Mouse (Mus musculus): ENCODE data around the gene Olfr433. TPM values are rescaled to one million over a fixed set of nuclear protein-coding genes. Genes with fewer than 3 reads are reported as not detected.

The Olfr433 gene
- total and polyA plus RNA-seq, 3 experiments, result 0.11 TPM; not detected in 2

DNA sequence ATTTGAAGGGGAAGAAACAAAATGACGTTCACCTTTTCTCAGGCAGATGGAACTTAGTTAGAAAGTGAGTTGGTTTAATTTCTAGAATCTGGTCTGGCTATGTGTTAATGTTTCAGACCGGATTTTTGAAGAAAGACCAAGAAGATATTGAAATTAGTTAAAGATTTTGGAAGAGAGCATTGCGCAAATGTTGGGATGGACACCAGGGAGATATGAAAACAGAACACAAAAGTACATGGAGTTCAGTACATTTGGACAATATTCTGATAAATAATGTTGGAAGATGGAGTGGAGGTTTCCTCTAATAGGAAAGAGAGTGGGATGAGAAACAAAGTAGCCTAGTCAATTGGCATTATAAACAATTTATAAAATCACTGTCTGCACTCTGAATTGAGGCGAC is 11.0 kb downstream of the Olfr433 start:
- Histone ChIP-seq H3K9me3 (replicated peaks) (peaks cover 6% of the 10 kb centered on the region), H3K4me3 (ENCODE audit: low read depth, low read length) (no peak overlapping the region), H3K27me3 (ENCODE audit: insufficient read depth, low read length) (no peaks in the 10 kb centered on the region), H3K36me3 (replicated peaks) (no peaks in the 10 kb centered on the region), H3K4me1 (ENCODE audit: insufficient read depth, low read depth, low read length) (no peaks in the 10 kb centered on the region)
- no peak for DNase-seq (ENCODE audit: low spot score)
- TF ChIP-seq GATA1 (IDR thresholded peaks at IDR 0.05; ENCODE audit: borderline replicate concordance, low read length), result no peak
- TF ChIP-seq TAL1 (conservative IDR thresholded peaks at IDR 0.05; ENCODE audit: low read depth, low read length), result no peak
- TF ChIP-seq GATA2 (IDR thresholded peaks at IDR 0.05; ENCODE audit: borderline replicate concordance, low read depth, low read length), result no peak
- TF ChIP-seq CTCF (IDR thresholded peaks at IDR 0.05; ENCODE audit: low read depth, low read length), result no peak
- no peak for TF ChIP-seq POLR2AphosphoS5 (IDR thresholded peaks at IDR 0.05; ENCODE audit: insufficient replicate concordance, low read depth, low read length)
- ATAC-seq (ENCODE audit: extremely low read depth, insufficient number of reproducible peaks, low FRiP score, poor library complexity, severe bottlenecking), result no peak

DNA sequence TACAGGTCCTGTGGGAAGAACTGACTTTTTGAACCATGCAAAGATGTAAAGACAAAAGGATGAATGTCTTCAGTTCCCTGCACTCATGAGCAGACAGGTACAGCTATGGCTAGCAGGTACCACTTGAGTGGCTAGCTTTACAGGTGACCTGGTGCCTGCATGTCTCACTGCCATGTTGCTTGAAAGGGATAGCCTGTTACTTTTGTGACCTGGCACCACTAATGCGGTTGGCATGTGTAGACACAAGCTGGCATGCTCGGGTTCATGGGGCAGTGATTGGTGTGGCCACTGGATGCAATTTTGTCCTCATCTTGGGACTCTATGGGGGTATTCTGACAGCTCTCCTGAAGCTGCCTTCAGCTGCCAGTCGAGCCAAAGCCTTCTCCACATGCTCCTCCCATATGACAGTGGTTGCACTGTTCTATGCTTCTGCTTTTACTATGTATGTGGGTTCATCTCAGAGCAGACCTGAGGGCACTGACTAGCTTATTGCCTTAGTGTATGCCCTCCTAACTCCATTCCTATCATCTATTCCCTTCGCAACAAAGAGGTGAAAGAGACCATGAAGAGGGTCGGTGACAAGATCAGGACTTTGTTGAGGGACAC is 11.5 kb downstream of the Olfr433 start:
- TF ChIP-seq CTCF (IDR thresholded peaks at IDR 0.05; ENCODE audit: low read depth, low read length) (no peak), POLR2AphosphoS5 (IDR thresholded peaks at IDR 0.05; ENCODE audit: insufficient replicate concordance, low read depth, low read length) (no peak), GATA2 (IDR thresholded peaks at IDR 0.05; ENCODE audit: borderline replicate concordance, low read depth, low read length) (no peak), TAL1 (conservative IDR thresholded peaks at IDR 0.05; ENCODE audit: low read depth, low read length) (no peak), GATA1 (IDR thresholded peaks at IDR 0.05; ENCODE audit: borderline replicate concordance, low read length) (no peak)
- H3K36me3 ChIP-seq (replicated peaks), result no peaks in the 10 kb centered on the region
- H3K4me3 ChIP-seq (ENCODE audit: low read depth, low read length), result no peak overlapping the region
- no peaks in the 10 kb centered on the region for H3K4me1 ChIP-seq (ENCODE audit: insufficient read depth, low read depth, low read length)
- ATAC-seq (ENCODE audit: extremely low read depth, insufficient number of reproducible peaks, low FRiP score, poor library complexity, severe bottlenecking), result no peak
- peaks cover 6% of the 10 kb centered on the region for H3K9me3 ChIP-seq (replicated peaks)
- no peaks in the 10 kb centered on the region for H3K27me3 ChIP-seq (ENCODE audit: insufficient read depth, low read length)
- no peak for DNase-seq (ENCODE audit: low spot score)

- H3K27me3 ChIP-seq (ENCODE audit: insufficient read depth, low read length), result no peaks in the 10 kb centered on the region
- TF ChIP-seq GATA2 (IDR thresholded peaks at IDR 0.05; ENCODE audit: borderline replicate concordance, low read depth, low read length) (no peak), POLR2AphosphoS5 (IDR thresholded peaks at IDR 0.05; ENCODE audit: insufficient replicate concordance, low read depth, low read length) (no peak), TAL1 (conservative IDR thresholded peaks at IDR 0.05; ENCODE audit: low read depth, low read length) (no peak), CTCF (IDR thresholded peaks at IDR 0.05; ENCODE audit: low read depth, low read length) (no peak), GATA1 (IDR thresholded peaks at IDR 0.05; ENCODE audit: borderline replicate concordance, low read length) (no peak)
- DNase-seq (ENCODE audit: low spot score) (no peak), ATAC-seq (ENCODE audit: extremely low read depth, insufficient number of reproducible peaks, low FRiP score, poor library complexity, severe bottlenecking) (no peak)
- no peaks in the 10 kb centered on the region for H3K4me1 ChIP-seq (ENCODE audit: insufficient read depth, low read depth, low read length)
- H3K4me3 ChIP-seq (ENCODE audit: low read depth, low read length), result no peak overlapping the region
- H3K36me3 ChIP-seq (replicated peaks), result no peaks in the 10 kb centered on the region
- H3K9me3 ChIP-seq (replicated peaks), result peaks cover 6% of the 10 kb centered on the region
These were observed 12.5 kb downstream of the Olfr433 start for GRCm38 (mm10) chr1:174052981-174053380.

DNA sequence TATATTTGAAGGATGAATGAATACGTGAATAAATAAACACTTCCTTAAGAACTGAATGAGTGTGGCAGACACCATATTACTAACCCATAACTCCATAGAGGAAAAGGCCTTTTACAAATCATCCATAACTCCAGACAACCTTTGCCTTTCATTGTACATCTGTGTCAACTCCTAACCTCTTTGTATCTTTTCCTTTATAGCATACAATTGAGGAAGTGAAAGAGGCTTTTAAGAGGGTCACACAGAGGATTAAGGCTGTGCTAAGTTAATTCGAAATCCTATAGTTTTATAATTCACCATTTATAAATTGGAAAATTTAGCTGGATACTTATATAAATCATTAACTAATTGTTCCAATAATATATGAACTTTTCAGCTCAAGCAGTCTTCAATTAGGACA is 14.7 kb downstream of the Olfr433 start:
- DNase-seq (ENCODE audit: low spot score) (no peak), ATAC-seq (ENCODE audit: extremely low read depth, insufficient number of reproducible peaks, low FRiP score, poor library complexity, severe bottlenecking) (no peak)
- TF ChIP-seq POLR2AphosphoS5 (IDR thresholded peaks at IDR 0.05; ENCODE audit: insufficient replicate concordance, low read depth, low read length) (no peak), CTCF (IDR thresholded peaks at IDR 0.05; ENCODE audit: low read depth, low read length) (no peak), TAL1 (conservative IDR thresholded peaks at IDR 0.05; ENCODE audit: low read depth, low read length) (no peak), GATA2 (IDR thresholded peaks at IDR 0.05; ENCODE audit: borderline replicate concordance, low read depth, low read length) (no peak), GATA1 (IDR thresholded peaks at IDR 0.05; ENCODE audit: borderline replicate concordance, low read length) (no peak)
- no peaks in the 10 kb centered on the region for H3K36me3 ChIP-seq (replicated peaks)
- no peak overlapping the region for H3K4me3 ChIP-seq (ENCODE audit: low read depth, low read length)
- H3K9me3 ChIP-seq (replicated peaks), result peaks cover 6% of the 10 kb centered on the region
- H3K27me3 ChIP-seq (ENCODE audit: insufficient read depth, low read length), result no peaks in the 10 kb centered on the region
- no peaks in the 10 kb centered on the region for H3K4me1 ChIP-seq (ENCODE audit: insufficient read depth, low read depth, low read length)

DNA sequence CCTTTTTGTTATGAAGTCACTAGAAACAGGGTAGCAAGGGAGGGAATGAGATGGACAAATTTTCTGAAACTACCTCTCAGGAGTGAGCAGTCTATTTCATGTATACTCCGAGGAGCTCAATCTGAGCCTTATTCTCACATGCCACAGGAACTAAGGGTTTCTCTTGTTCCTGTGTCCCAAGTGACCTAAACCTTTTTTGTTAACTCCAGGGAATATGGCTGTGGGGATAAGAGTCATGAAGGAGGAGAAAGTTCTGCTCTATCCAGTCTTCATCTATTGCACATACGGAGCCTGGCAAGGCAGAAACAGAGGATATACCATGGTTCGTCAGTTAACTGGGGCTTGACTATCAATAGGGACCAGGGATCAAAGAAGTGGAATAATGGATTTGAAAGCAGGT is 25.8 kb downstream of the Olfr433 start, which contains the start of gene Olfr430:
Gene Olfr430 (plus strand): TSS at position 301 of the 400 bp plus-strand sequence.
- ATAC-seq (ENCODE audit: extremely low read depth, insufficient number of reproducible peaks, low FRiP score, poor library complexity, severe bottlenecking), result no peak
- no peaks in the 10 kb centered on the region for H3K27me3 ChIP-seq (ENCODE audit: insufficient read depth, low read length)

GRCm38 (mm10) chr1:174084031-174084430 is 43.5 kb downstream of the Olfr433 start, which contains the start of gene Olfr429:
Olfr429 (plus strand) TSS chr1:174084331.
- no peak for DNase-seq (ENCODE audit: low spot score)
- Histone ChIP-seq H3K27me3 (ENCODE audit: insufficient read depth, low read length) (no peaks in the 10 kb centered on the region), H3K9me3 (replicated peaks) (0 out of 2 replicates have a peak, but pooled peaks cover 3% of the 10 kb centered on the region), H3K4me3 (ENCODE audit: low read depth, low read length) (no peak within 1 kb of the TSS), H3K36me3 (replicated peaks) (no peaks in the 10 kb centered on the region), H3K4me1 (ENCODE audit: insufficient read depth, low read depth, low read length) (no peaks in the 10 kb centered on the region)
- no peak for ATAC-seq (ENCODE audit: extremely low read depth, insufficient number of reproducible peaks, low FRiP score, poor library complexity, severe bottlenecking)
- no peak for TF ChIP-seq GATA2 (IDR thresholded peaks at IDR 0.05; ENCODE audit: borderline replicate concordance, low read depth, low read length)
- TF ChIP-seq CTCF (IDR thresholded peaks at IDR 0.05; ENCODE audit: low read depth, low read length), result no peak
- no peak for TF ChIP-seq POLR2AphosphoS5 (IDR thresholded peaks at IDR 0.05; ENCODE audit: insufficient replicate concordance, low read depth, low read length)
- no peak for TF ChIP-seq TAL1 (conservative IDR thresholded peaks at IDR 0.05; ENCODE audit: low read depth, low read length)
- no peak for TF ChIP-seq GATA1 (IDR thresholded peaks at IDR 0.05; ENCODE audit: borderline replicate concordance, low read length)

More for the DNA sequence above, 25.8 kb downstream of the Olfr433 start, which contains the start of gene Olfr430:
- no peaks in the 10 kb centered on the region for H3K9me3 ChIP-seq (replicated peaks)
- TF ChIP-seq GATA1 (IDR thresholded peaks at IDR 0.05; ENCODE audit: borderline replicate concordance, low read length), result no peak
- H3K4me1 ChIP-seq (ENCODE audit: insufficient read depth, low read depth, low read length), result no peaks in the 10 kb centered on the region
- H3K36me3 ChIP-seq (replicated peaks), result no peaks in the 10 kb centered on the region
- no peak for DNase-seq (ENCODE audit: low spot score)
- H3K4me3 ChIP-seq (ENCODE audit: low read depth, low read length), result no peak within 1 kb of the TSS

Other genes with a start within 250 kb of the Olfr433 start
- gene Ifi211, start 127.7 kb upstream of the Olfr433 start, total RNA-seq (2014; fragmentation: Nextera tagmentation), result not detected in 2 replicates
- gene Ifi211, start 127.7 kb upstream of the Olfr433 start, total RNA-seq (2017), result not detected in 2 replicates
- not detected in 2 replicates for gene Ifi211, start 127.7 kb upstream of the Olfr433 start, polyA plus RNA-seq (2012)
- not detected in 2 replicates for gene Mndal, start 98.2 kb upstream of the Olfr433 start, total RNA-seq (2014; fragmentation: Nextera tagmentation)
- gene Mndal, start 98.2 kb upstream of the Olfr433 start, total RNA-seq (2017), result 0.22 TPM in 1 of 2 replicates, not detected in the other
- not detected in 2 replicates for gene Mndal, start 98.2 kb upstream of the Olfr433 start, polyA plus RNA-seq (2012)
- not detected in 2 replicates for gene Ifi203, start 98.0 kb upstream of the Olfr433 start, total RNA-seq (2014; fragmentation: Nextera tagmentation)
- 0.23 and 0.38 TPM in 2 replicates for gene Ifi203, start 98.0 kb upstream of the Olfr433 start, total RNA-seq (2017)
- gene Ifi203, start 98.0 kb upstream of the Olfr433 start, polyA plus RNA-seq (2012), result not detected in 2 replicates
- not detected in 2 replicates for gene Ifi202b, start 58.0 kb upstream of the Olfr433 start, total RNA-seq (2014; fragmentation: Nextera tagmentation)
- 0.11 and 0.17 TPM in 2 replicates for gene Ifi202b, start 58.0 kb upstream of the Olfr433 start, total RNA-seq (2017)
- not detected in 2 replicates for gene Ifi202b, start 58.0 kb upstream of the Olfr433 start, polyA plus RNA-seq (2012)
- not detected in 2 replicates for gene Ifi205, start 8.9 kb upstream of the Olfr433 start, total RNA-seq (2014; fragmentation: Nextera tagmentation)
- 0.22 TPM in 1 of 2 replicates, not detected in the other for gene Ifi205, start 8.9 kb upstream of the Olfr433 start, total RNA-seq (2017)
- gene Ifi205, start 8.9 kb upstream of the Olfr433 start, polyA plus RNA-seq (2012), result not detected in 2 replicates
- gene Olfr432, start 8.5 kb downstream of the Olfr433 start, total RNA-seq (2014; fragmentation: Nextera tagmentation), result not detected in 2 replicates
- gene Olfr432, start 8.5 kb downstream of the Olfr433 start, total RNA-seq (2017), result 0.05 and 0.06 TPM in 2 replicates
- not detected in 2 replicates for gene Olfr432, start 8.5 kb downstream of the Olfr433 start, polyA plus RNA-seq (2012)
- gene Olfr430, start 25.9 kb downstream of the Olfr433 start, total RNA-seq (2014; fragmentation: Nextera tagmentation), result not detected in 2 replicates
- 0.06 TPM in 1 of 2 replicates, not detected in the other for gene Olfr430, start 25.9 kb downstream of the Olfr433 start, total RNA-seq (2017)
- gene Olfr430, start 25.9 kb downstream of the Olfr433 start, polyA plus RNA-seq (2012), result not detected in 2 replicates
- not detected in 2 replicates for gene Olfr429, start 43.6 kb downstream of the Olfr433 start, total RNA-seq (2014; fragmentation: Nextera tagmentation)
- gene Olfr429, start 43.6 kb downstream of the Olfr433 start, total RNA-seq (2017), result not detected in 2 replicates
- gene Olfr429, start 43.6 kb downstream of the Olfr433 start, polyA plus RNA-seq (2012), result not detected in 2 replicates
- not detected in 2 replicates for gene Olfr427, start 56.2 kb downstream of the Olfr433 start, total RNA-seq (2014; fragmentation: Nextera tagmentation)
- gene Olfr427, start 56.2 kb downstream of the Olfr433 start, total RNA-seq (2017), result 0.11 and 0.35 TPM in 2 replicates
- gene Olfr427, start 56.2 kb downstream of the Olfr433 start, polyA plus RNA-seq (2012), result not detected in 2 replicates
- not detected in 2 replicates for gene Olfr231, start 80.5 kb downstream of the Olfr433 start, total RNA-seq (2014; fragmentation: Nextera tagmentation)
- 0.23 TPM in 1 of 2 replicates, not detected in the other for gene Olfr231, start 80.5 kb downstream of the Olfr433 start, total RNA-seq (2017)
- not detected in 2 replicates for gene Olfr231, start 80.5 kb downstream of the Olfr433 start, polyA plus RNA-seq (2012)
- gene Olfr424, start 90.8 kb downstream of the Olfr433 start, total RNA-seq (2014; fragmentation: Nextera tagmentation), result not detected in 2 replicates
- gene Olfr424, start 90.8 kb downstream of the Olfr433 start, total RNA-seq (2017), result 0.12 TPM in 1 of 2 replicates, not detected in the other
- gene Olfr424, start 90.8 kb downstream of the Olfr433 start, polyA plus RNA-seq (2012), result not detected in 2 replicates
- gene Olfr420, start 114.9 kb downstream of the Olfr433 start, total RNA-seq (2014; fragmentation: Nextera tagmentation), result not detected in 2 replicates
- 0.06 and 0.11 TPM in 2 replicates for gene Olfr420, start 114.9 kb downstream of the Olfr433 start, total RNA-seq (2017)
- gene Olfr420, start 114.9 kb downstream of the Olfr433 start, polyA plus RNA-seq (2012), result not detected in 2 replicates
- 66.5 and 113 TPM in 2 replicates for gene Spta1, start 132.1 kb downstream of the Olfr433 start, total RNA-seq (2014; fragmentation: Nextera tagmentation)
- gene Spta1, start 132.1 kb downstream of the Olfr433 start, total RNA-seq (2017), result 66.3 and 77.0 TPM in 2 replicates
- gene Spta1, start 132.1 kb downstream of the Olfr433 start, polyA plus RNA-seq (2012), result 2.6 and 3.1 TPM in 2 replicates
- gene Olfr419, start 211.4 kb downstream of the Olfr433 start, total RNA-seq (2014; fragmentation: Nextera tagmentation), result not detected in 2 replicates
- 0.11 and 0.12 TPM in 2 replicates for gene Olfr419, start 211.4 kb downstream of the Olfr433 start, total RNA-seq (2017)
- gene Olfr419, start 211.4 kb downstream of the Olfr433 start, polyA plus RNA-seq (2012), result not detected in 2 replicates

Data from G1E (cell line).